Mouse (Mus musculus) liver, postnatal 0 days (tissue): ENCODE measurements around the gene Nfib.

ENCODE experiments used
- CTCF ChIP-seq: sonication (generic); IDR thresholded peaks from 2 replicates; pipeline ENCODE4 v1.5.1; 2016; ENCODE audit warnings: antibody characterized with exemption, low read depth
- EP300 ChIP-seq: IDR thresholded peaks from 2 replicates; pipeline ENCODE4 v1.6.1; 2016; ENCODE audit warnings: antibody characterized with exemption, low read depth, mild to moderate bottlenecking

DNA sequence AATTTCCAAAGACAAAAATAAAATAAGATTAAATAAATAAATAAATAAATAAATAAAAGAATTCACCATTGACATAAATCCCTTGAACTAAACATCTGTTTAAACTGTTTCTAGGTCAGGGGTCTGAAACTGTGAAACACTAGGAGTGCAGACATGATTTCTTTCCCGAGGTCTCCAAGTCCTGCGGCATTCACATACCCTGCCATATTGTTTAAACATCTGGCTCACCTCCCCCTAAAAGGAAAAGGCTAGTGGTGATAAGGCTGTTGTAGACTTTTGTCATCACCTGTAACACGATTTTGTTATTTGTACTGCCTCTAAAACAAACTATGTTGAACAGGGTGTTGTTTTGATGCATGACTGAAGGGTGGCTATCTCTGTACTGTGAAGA lies 249.2 kb downstream of the Nfib start:
- TF ChIP-seq CTCF (no peak), EP300 (no peak)
